ENCODE assay signal across 8 mouse cellular contexts in the genomic region with DNA sequence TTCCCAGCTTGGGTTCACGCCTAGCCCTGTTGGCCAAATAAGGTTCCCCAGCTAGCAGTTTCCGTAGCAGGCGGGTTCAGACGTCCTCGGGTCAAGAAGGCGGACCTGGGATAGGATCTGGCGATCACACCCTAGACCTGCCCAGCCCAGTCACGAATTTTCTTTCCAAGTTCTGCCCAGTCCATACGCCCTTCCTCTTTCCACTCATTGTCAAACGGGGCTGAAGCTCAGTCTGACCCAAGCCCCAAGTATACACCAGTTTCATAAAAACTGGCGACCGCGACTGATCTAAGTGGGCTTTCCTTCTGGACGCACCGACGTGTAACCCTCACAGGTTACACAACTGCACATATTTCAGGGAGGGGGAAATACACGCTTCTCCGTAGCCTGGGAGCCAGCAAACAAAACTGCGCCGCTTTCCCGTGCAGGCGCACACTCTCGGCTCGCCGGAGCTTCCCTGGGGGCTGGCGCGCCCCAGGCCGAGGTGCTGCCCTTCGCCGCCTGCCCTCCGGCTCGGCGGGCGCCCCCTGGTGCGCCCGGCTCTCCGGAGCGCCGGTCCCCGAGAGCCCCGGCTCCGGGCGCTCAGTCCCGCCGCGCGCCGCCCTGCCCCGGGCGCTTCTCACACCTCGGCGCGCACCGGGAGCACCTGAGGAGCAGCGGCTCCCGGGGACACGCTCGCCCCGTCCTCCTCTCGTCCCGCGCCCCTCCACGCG. TPM values are rescaled to one million over a fixed set of nuclear protein-coding genes. Genes with fewer than 3 reads are reported as not detected.
DNase-seq lines count a peak whose midpoint lies in the region; ATAC-seq and TF ChIP-seq lines count a peak whose summit lies in the region.

No protein-coding gene starts in this region.

- H3K9ac ChIP-seq in ES-Bruce4 (ENCODE audit: low read depth, poor library complexity, severe bottlenecking): peak overlapping the region; percentile 52
- H3K9ac ChIP-seq in forebrain, embryonic 14.5 days (ENCODE audit: low read length): peak overlapping the region; percentile 71

- no peaks in the 10 kb centered on the region for H3K27me3 ChIP-seq in ES-Bruce4 (ENCODE audit: control insufficient read depth, insufficient read depth, low read length, poor library complexity, severe bottlenecking)
- no peaks in the 10 kb centered on the region for H3K27me3 ChIP-seq in forebrain, embryonic 14.5 days (replicated peaks; ENCODE audit: control insufficient read depth, insufficient read depth, low read length)

- peaks cover 6% of the 10 kb centered on the region for H3K36me3 ChIP-seq in ES-Bruce4 (ENCODE audit: control insufficient read depth, insufficient read depth, low read length, poor library complexity, severe bottlenecking)
- no peaks in the 10 kb centered on the region for H3K36me3 ChIP-seq in forebrain, embryonic 14.5 days (ENCODE audit: control insufficient read depth, insufficient read depth, low read length)

- peak overlapping the region; percentile 88 for H3K4me2 ChIP-seq in forebrain, embryonic 14.5 days (ENCODE audit: low read length)

- no peaks in the 10 kb centered on the region for H3K9me3 ChIP-seq in ES-Bruce4 (replicated peaks; ENCODE audit: control insufficient read depth, insufficient read depth, low read length, poor library complexity, severe bottlenecking)
- H3K9me3 ChIP-seq in forebrain, embryonic 14.5 days (replicated peaks; ENCODE audit: control insufficient read depth, low read length): no peaks in the 10 kb centered on the region

- DNase-seq in brain, adult 2 months (ENCODE audit: low read depth, low spot score): peak; percentile 32
- DNase-seq in forebrain, embryonic 14.5 days (ENCODE audit: low spot score): peak; percentile 31
- peak; percentile 77 to 83 for DNase-seq in heart, postnatal 36 days
- peak; percentile 21 to 45 for DNase-seq in layer of hippocampus, postnatal 10 days (ENCODE audit: low spot score in 2 of 2)
- DNase-seq in lung, postnatal 14 days: peak; percentile 73
- DNase-seq in ovary, postnatal 36 days (ENCODE audit: low spot score): peak; percentile 64
- DNase-seq in thymus, postnatal 36 days: peak; percentile 36 to 38

- under 1% methylated on average over 56 of the region's 64 CpGs for WGBS in forebrain, embryonic 14.5 days

- peak; percentile 83 for ATAC-seq in forebrain, embryonic 14.5 days

- TF ChIP-seq POLR2A in ES-Bruce4 (IDR thresholded peaks at IDR 0.05; ENCODE audit: insufficient read depth, low read length): no peak

- H3K4me3 ChIP-seq in ES-Bruce4 (ENCODE audit: low read depth, low read length): peak overlapping the region; percentile 89
- H3K4me3 ChIP-seq in forebrain, embryonic 14.5 days (ENCODE audit: low read depth, low read length): peak overlapping the region; percentile 77

- intact Hi-C loops in heart, postnatal 36 days (cut with DNase I): loop anchor here (1.0 to 2.0 kb wide), 2 partner anchors 48 to 100 kb away; no protein-coding TSS in a partner anchor

- no peak for TF ChIP-seq CTCF in ES-Bruce4 (IDR thresholded peaks at IDR 0.05; ENCODE audit: low read depth, low read length)

- peak overlapping the region; percentile 50 for H3K27ac ChIP-seq in ES-Bruce4 (ENCODE audit: insufficient read depth, low read length)
- H3K27ac ChIP-seq in forebrain, embryonic 14.5 days (ENCODE audit: low read depth, low read length): no peak overlapping the region

- H3K4me1 ChIP-seq in ES-Bruce4 (ENCODE audit: control insufficient read depth, insufficient read depth, low read length): no peaks in the 10 kb centered on the region
- peaks cover 3% of the 10 kb centered on the region; the same call in 1 of the 2 replicates for H3K4me1 ChIP-seq in forebrain, embryonic 14.5 days (ENCODE audit: control insufficient read depth, insufficient read depth, low read length)

- TF ChIP-seq EP300 in ES-Bruce4 (IDR thresholded peaks at IDR 0.05; ENCODE audit: insufficient read depth, low read depth, low read length): no peak

RNA-seq across cellular contexts. Expression of gene Pdlim5, which starts 0.5 kb away (rescaled TPM):
- 37.9 and 45.2 TPM in 2 replicates for polyA plus RNA-seq in ES-Bruce4 (2011; ENCODE audit: insufficient read depth, insufficient read length, low read depth, missing spikeins)
- 13.3 and 14.3 TPM in 2 replicates for polyA plus RNA-seq in forebrain, embryonic 14.5 days (2014; fragmentation: Nextera tagmentation; extraction: Ambion mirVana)
- 100 to 1,000 TPM; 634 to 793 TPM for total RNA-seq in heart, postnatal 36 days (2021)
- 10 to 100 TPM; 26.3 to 27.6 TPM for total RNA-seq in layer of hippocampus, postnatal 10 days (2021)

Comparison
In these comparisons a context has a peak if more than half of its experiments do, and no peak if none do; other contexts are left out.
1. RNA of gene Pdlim5, which starts 0.5 kb away (total RNA-seq): 634 to 793 TPM in heart, postnatal 36 days; 26.3 to 27.6 TPM in layer of hippocampus, postnatal 10 days; every median in the first group is over 10 times any median in the second.
2. Peak in every context shown above with its lines, with median percentiles within 50 percentile points of each other: DNase-seq.